In the genomic region with DNA sequence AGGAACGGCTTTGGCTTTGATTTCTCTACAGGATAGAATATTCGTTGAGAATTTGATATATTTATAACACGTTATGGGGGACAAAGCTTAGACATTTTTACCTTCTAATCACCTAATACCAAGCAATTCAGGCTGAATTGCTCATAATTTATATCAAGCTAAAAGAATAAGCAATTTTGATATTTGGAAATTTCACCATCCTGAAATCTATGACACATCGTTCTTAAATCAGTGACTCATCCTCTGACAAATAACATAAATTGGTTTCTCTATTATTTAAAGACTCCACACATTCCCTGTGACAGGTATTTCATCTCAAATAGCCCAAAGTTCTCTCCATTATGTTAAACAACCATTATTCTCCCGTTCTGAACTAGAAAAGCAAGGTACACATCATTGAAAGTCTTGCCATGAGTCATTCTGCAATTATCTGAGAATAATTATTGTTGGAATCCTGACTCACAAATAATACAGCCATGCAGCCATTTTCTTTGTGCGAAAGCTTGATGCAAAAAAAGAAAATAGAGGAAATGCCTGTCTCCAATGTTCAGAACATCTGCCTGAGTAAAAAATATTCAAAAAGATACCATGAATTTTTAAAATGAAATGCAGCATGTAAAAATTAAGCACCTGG, we compare ENCODE assay signal across 18 mouse cellular contexts.
"Had no signal": no experiment of that assay in that cellular context is flagged by ENCODE, and none has a peak within 500 bp of the region (broad histone marks: within the 10 kb centered on the region; RNA-seq: fewer than 3 reads in every experiment).

No protein-coding gene starts in this region.

- H3K27me3 ChIP-seq: midbrain, embryonic 13.5 days; midbrain, embryonic 15.5 days; stomach, embryonic 15.5 days had no signal

- H3K4me2 ChIP-seq: lung, embryonic 14.5 days; midbrain, embryonic 13.5 days; midbrain, embryonic 15.5 days; neural tube, embryonic 13.5 days; neural tube, embryonic 15.5 days; stomach, embryonic 15.5 days had no signal

- H3K9ac ChIP-seq: lung, embryonic 14.5 days; midbrain, embryonic 13.5 days; midbrain, embryonic 15.5 days; neural tube, embryonic 13.5 days; neural tube, embryonic 15.5 days; stomach, embryonic 15.5 days had no signal

- H3K9me3 ChIP-seq: midbrain, embryonic 10.5 days; midbrain, embryonic 13.5 days; midbrain, embryonic 15.5 days; neural tube, embryonic 13.5 days; neural tube, embryonic 15.5 days; stomach, embryonic 15.5 days had no signal

- H3K4me1 ChIP-seq: midbrain, embryonic 10.5 days; midbrain, embryonic 13.5 days; midbrain, embryonic 15.5 days; neural tube, embryonic 15.5 days; stomach, embryonic 15.5 days had no signal

- H3K4me3 ChIP-seq: midbrain, embryonic 10.5 days; midbrain, embryonic 13.5 days; midbrain, embryonic 15.5 days; myocyte; neural tube, embryonic 13.5 days; neural tube, embryonic 15.5 days; stomach, embryonic 15.5 days had no signal

- DNase-seq: lung, adult 18-20 months; lung, embryonic 14.5 days; lung, postnatal 10 days; lung, postnatal 4 days; retina, postnatal 1 day; right cerebral cortex, adult 18-20 months; right cerebral cortex, postnatal 14 days; thymus, adult 2 months; thymus, postnatal 25 days; thymus, postnatal 4 days had no signal

- H3K27ac ChIP-seq: midbrain, embryonic 10.5 days; midbrain, embryonic 13.5 days; midbrain, embryonic 15.5 days; neural tube, embryonic 13.5 days; neural tube, embryonic 15.5 days; stomach, embryonic 15.5 days; stomach, postnatal 0 days had no signal

- H3K36me3 ChIP-seq: midbrain, embryonic 10.5 days; midbrain, embryonic 13.5 days; midbrain, embryonic 15.5 days; neural tube, embryonic 13.5 days; neural tube, embryonic 15.5 days; stomach, embryonic 15.5 days had no signal

- ATAC-seq: midbrain, embryonic 13.5 days; midbrain, embryonic 15.5 days had no signal
